Mouse (Mus musculus) kidney, adult 2 months (tissue): Measurements from ENCODE around the gene Slfn5.

Source experiments
- CTCF ChIP-seq: fragments of 200-500 bp; conservative IDR thresholded peaks from 2 replicates; pipeline ENCODE4 v1.5.1; 2011; ENCODE audit warnings: low read depth, mild to moderate bottlenecking, control low read depth, low read length, moderate library complexity, mixed read lengths; ENCODE audit not compliant: insufficient read depth, insufficient read length
- POLR2A ChIP-seq: fragments of 200-500 bp; IDR thresholded peaks from one replicate; pipeline ENCODE4 v1.6.1; 2011; ENCODE audit warnings: low read depth, low read length, control low read depth

GRCm38 (mm10) chr11:82987621-82988020 is 36.5 kb downstream of the Slfn5 start:
- TF ChIP-seq CTCF (no peak), POLR2A (no peak)
